Mouse (Mus musculus) heart, embryonic 11.5 days (tissue): ENCODE measurements around the gene Rhoq. TPM values are rescaled to one million over a fixed set of nuclear protein-coding genes. Genes with fewer than 3 reads are reported as not detected.

Source experiments
- ATAC-seq: fragments of 200-750 bp; cut with Nextera tagmentation; replicated peaks from 2 replicates; pipeline ENCODE4 v1.8.0; 2017; ENCODE audit warnings: moderate library complexity; ENCODE audit not compliant: insufficient number of reproducible peaks, low FRiP score, low TSS enrichment
- H3K27ac ChIP-seq: fragments of 300-500 bp; sonication (generic); 2 replicates; pipeline ENCODE4 v1.5.1; 2014; ENCODE audit warnings: mild to moderate bottlenecking, low read depth, low read length
- H3K27me3 ChIP-seq: fragments of 300-500 bp; sonication (generic); 2 replicates; pipeline ENCODE4 v1.6.1; 2014; ENCODE audit warnings: mild to moderate bottlenecking, low read length, mixed read lengths; ENCODE audit not compliant: control insufficient read depth, insufficient read depth
- H3K36me3 ChIP-seq: fragments of 300-500 bp; sonication (generic); 2 replicates; pipeline ENCODE4 v1.6.1; 2014; ENCODE audit warnings: mild to moderate bottlenecking, low read length, moderate library complexity, mixed read lengths; ENCODE audit not compliant: control insufficient read depth, insufficient read depth
- H3K4me1 ChIP-seq: fragments of 300-500 bp; sonication (generic); 2 replicates; pipeline ENCODE4 v1.6.1; 2014; ENCODE audit warnings: low read length; ENCODE audit not compliant: control insufficient read depth, insufficient read depth
- H3K4me2 ChIP-seq: fragments of 300-500 bp; sonication (generic); 2 replicates; pipeline ENCODE4 v1.6.1; 2014; ENCODE audit warnings: mild to moderate bottlenecking, moderate library complexity
- H3K4me3 ChIP-seq: fragments of 300-500 bp; sonication (generic); 2 replicates; pipeline ENCODE4 v1.5.1; 2014; ENCODE audit warnings: low read depth, low read length
- H3K9ac ChIP-seq: fragments of 300-500 bp; sonication (generic); 2 replicates; pipeline ENCODE4 v1.6.1; 2014; ENCODE audit warnings: mild to moderate bottlenecking, low read depth, low read length, moderate library complexity
- H3K9me3 ChIP-seq: fragments of 300-500 bp; sonication (generic); replicated peaks from 2 replicates; pipeline ENCODE4 v1.6.1; 2016; ENCODE audit warnings: low read length; ENCODE audit not compliant: control insufficient read depth
- WGBS: fragments of 180-500 bp; shearing (Covaris S2); extraction: QIAGEN DNeasy Blood & Tissue Kit; methylation state at CpG from one replicate; pipeline ENCODE4 v1.1.7; 2014; ENCODE audit not compliant: insufficient replicate concordance; 5-methylcytosine and 5-hydroxymethylcytosine counted together
- polyA plus RNA-seq: library from polyadenylated mRNA; unstranded; fragments of >200 nt; fragmentation: Nextera tagmentation; extraction: Ambion mirVana; gene quantifications from 2 replicates; pipeline ENCODE4 v1.2.1, GENCODE M21; 2014

The Rhoq gene
- polyA plus RNA-seq, 1 experiment from 2014 or later = 24.7 TPM

DNA sequence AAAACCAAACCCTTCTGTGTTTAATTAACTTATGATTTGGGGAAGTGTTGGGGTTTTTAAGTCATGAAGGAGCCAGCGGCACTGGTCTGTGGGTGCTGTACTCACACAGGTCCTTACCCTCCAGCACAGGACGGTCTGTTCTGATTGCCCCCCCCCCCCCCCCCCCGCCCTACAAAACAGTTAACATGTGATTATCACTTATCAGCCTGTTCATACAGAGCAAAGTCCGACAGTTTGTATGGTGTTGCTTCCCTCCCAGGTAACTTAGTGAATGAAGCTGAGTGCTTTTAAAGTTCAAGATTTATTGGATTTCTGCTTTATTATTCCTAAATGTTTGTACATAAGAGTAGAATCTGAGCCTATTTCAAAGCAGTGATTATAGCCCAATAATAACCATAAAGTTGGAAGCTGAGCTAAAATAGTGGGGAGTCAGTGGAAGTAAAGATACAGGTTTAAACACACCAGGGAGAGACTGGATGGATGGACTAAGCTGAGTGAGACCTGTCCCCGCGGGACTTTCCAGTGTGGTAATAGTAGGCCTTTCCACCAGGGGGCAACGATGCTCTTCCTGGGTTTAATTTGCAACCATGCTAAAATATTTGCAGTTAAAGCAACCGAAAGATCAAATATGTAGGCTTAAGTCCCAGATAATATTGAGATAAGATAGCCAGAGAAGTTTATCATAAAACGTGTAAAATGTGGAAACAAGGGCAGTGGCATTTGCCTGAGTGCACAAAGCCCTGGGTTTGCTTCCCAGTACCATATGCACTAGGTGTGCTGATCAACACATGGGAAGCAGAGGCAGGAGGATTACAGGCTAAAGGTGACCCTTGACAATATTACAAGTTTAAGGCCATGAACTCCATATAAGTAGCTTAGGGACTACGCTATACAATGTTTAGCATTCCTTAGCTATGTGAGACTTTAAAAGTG, 73.5 kb downstream of the Rhoq start:
- ATAC-seq = no peak
- no peaks in the 10 kb centered on the region for H3K9me3 ChIP-seq
- no peak overlapping the region for H3K4me2 ChIP-seq
- H3K4me3 ChIP-seq = no peak overlapping the region
- no peaks in the 10 kb centered on the region for H3K27me3 ChIP-seq
- no peak overlapping the region for H3K9ac ChIP-seq
- no peak overlapping the region for H3K27ac ChIP-seq
- WGBS = 55% methylated on average over 9 of the region's 10 CpGs
- no peaks in the 10 kb centered on the region; the same call in 1 of the 2 replicates for H3K36me3 ChIP-seq
- no peaks in the 10 kb centered on the region for H3K4me1 ChIP-seq

DNA sequence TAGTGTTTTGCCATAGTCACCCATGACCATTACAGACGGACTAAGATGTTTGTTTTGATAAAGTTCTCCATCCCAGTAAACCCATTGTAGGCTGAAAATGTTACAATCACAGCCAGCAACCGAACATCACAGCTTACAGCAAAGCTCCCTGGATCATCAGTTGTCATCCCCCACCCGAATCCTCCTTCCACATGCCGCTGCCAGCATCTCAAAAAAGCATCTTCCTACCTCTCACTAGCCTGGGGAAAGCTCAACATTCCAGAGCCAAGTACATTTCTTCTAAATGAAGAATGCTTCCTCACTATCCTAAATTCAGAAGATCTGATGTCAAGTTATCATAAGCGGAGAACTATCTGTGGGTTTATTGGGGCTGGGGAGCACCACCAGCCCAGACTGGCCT, 75.6 kb downstream of the Rhoq start:
- Histone ChIP-seq H3K4me1 (no peaks in the 10 kb centered on the region), H3K27ac (no peak overlapping the region), H3K27me3 (peaks cover 2% of the 10 kb centered on the region; the same call in 1 of the 2 replicates), H3K4me3 (no peak overlapping the region), H3K9ac (no peak overlapping the region), H3K36me3 (no peaks in the 10 kb centered on the region; the same call in 1 of the 2 replicates), H3K9me3 (no peaks in the 10 kb centered on the region), H3K4me2 (no peak overlapping the region)
- no peak for ATAC-seq
- WGBS = 85% methylated on average over 5 of the region's 5 CpGs

DNA sequence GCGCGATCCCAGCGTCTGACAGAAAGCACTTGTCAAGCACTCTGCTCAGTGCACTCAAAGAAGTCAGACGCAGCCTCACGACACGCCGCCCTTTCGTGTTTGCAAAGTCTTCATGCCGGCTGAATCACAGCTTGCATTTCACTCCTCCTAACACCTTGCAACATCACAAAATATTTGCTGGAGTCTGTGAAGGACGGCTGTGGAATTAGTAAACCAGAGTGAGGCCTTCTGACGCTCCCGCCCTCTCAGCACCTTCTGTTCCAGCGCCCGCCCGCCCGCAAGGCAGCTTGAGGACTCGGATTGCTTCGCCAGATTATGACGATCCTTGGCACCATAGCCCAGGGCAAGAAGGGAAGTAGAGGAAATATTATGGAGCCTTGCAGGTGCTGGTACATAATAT, 78.9 kb downstream of the Rhoq start:
- Histone ChIP-seq H3K27ac (no peak overlapping the region), H3K9ac (no peak overlapping the region), H3K36me3 (no peaks in the 10 kb centered on the region), H3K27me3 (peaks cover 4% of the 10 kb centered on the region; the same call in 1 of the 2 replicates), H3K4me3 (no peak overlapping the region), H3K4me1 (no peaks in the 10 kb centered on the region), H3K4me2 (no peak overlapping the region), H3K9me3 (no peaks in the 10 kb centered on the region)
- WGBS = 59% methylated on average over 19 of the region's 19 CpGs
- ATAC-seq = no peak

DNA sequence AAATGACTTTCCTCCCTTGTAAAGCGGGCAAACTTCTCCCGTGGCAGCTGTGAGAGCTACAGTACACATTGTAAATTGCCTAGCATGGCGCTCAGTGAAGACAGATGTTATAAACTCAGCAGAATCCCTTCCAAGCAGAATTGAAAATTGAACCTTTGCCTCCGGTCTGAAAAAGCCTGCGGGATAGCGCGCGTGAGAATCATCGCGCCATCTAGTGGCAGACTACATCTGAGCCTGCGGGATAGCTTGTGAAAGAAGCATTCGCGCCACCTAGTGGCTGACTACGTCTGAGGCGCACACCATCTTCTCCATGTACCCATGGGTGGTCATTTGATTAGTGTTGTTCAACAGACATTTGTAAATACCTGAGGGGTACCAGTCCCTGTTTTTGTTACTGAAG, 81.5 kb downstream of the Rhoq start:
- no peak overlapping the region for H3K27ac ChIP-seq
- peaks cover 4% of the 10 kb centered on the region; the same call in 1 of the 2 replicates for H3K27me3 ChIP-seq
- no peaks in the 10 kb centered on the region for H3K36me3 ChIP-seq
- no peak overlapping the region for H3K4me2 ChIP-seq
- no peaks in the 10 kb centered on the region for H3K4me1 ChIP-seq
- ATAC-seq = no peak
- WGBS = 2% methylated on average over 15 of the region's 15 CpGs
- no peaks in the 10 kb centered on the region for H3K9me3 ChIP-seq
- no peak overlapping the region for H3K4me3 ChIP-seq
- H3K9ac ChIP-seq = no peak overlapping the region

DNA sequence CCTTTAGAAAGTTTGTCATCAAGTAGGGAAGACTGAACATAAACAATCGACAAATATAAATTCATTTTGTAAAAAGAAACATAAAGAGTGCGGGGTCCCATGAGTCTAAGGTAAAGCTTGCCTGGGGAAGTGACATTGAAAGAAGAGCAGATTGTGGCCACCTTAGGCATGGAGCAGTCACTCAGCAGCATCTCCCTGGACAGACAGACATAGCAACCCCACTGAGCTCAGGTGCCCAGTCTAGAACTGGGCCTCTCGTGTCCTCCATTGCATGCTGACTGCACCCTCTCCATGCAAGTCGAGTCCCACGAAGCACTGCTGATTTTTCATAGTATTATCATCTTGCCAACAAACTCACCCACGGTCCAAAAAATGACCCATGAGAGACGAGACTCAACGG, 81.9 kb downstream of the Rhoq start:
- WGBS = 80% methylated on average over 8 of the region's 8 CpGs
- Histone ChIP-seq H3K4me3 (no peak overlapping the region), H3K4me1 (no peaks in the 10 kb centered on the region), H3K36me3 (no peaks in the 10 kb centered on the region), H3K9me3 (no peaks in the 10 kb centered on the region), H3K27me3 (peaks cover 4% of the 10 kb centered on the region; the same call in 1 of the 2 replicates), H3K9ac (no peak overlapping the region), H3K27ac (no peak overlapping the region), H3K4me2 (no peak overlapping the region)
- ATAC-seq = no peak

Other genes starting within 250 kb of the Rhoq start
- 11.5 and 14.8 TPM in 2 replicates for gene Epas1, start 209.4 kb upstream of the Rhoq start, polyA plus RNA-seq
- not detected in 2 replicates for gene Tmem247, start 45.7 kb upstream of the Rhoq start, polyA plus RNA-seq
- not detected in 2 replicates for gene Atp6v1e2, start 15.2 kb upstream of the Rhoq start, polyA plus RNA-seq
- gene Pigf, start 62.3 kb downstream of the Rhoq start, polyA plus RNA-seq = 17.9 and 20.0 TPM in 2 replicates
- 118 and 125 TPM in 2 replicates for gene Cript, start 62.5 kb downstream of the Rhoq start, polyA plus RNA-seq
- gene Socs5, start 144.6 kb downstream of the Rhoq start, polyA plus RNA-seq = 11.2 and 11.9 TPM in 2 replicates